Mouse (Mus musculus) MN1 (cell line): ENCODE measurements around the gene Zdhhc12.

ENCODE experiments used
- DNase-seq: peaks from one replicate; pipeline ENCODE4 v3.0.0-alpha.2; 2016; ENCODE audit warnings: low spot score

Gene Zdhhc12

GRCm38 (mm10) chr2:30100214-30100613, 6.8 kb upstream of the Zdhhc12 start:
- no peak for DNase-seq

GRCm38 (mm10) chr2:30095882-30096527, 2.6 kb upstream of the Zdhhc12 start:
- DNase-seq, result no peak

- peak; percentile 30 for DNase-seq
Measured at GRCm38 (mm10) chr2:30094208-30094588, 750 bp upstream of the Zdhhc12 start.

GRCm38 (mm10) chr2:30092280-30092918, 1.0 kb downstream of the Zdhhc12 start:
- DNase-seq, result no peak

GRCm38 (mm10) chr2:30091521-30091920, 1.9 kb downstream of the Zdhhc12 start:
- no peak for DNase-seq

- no peak for DNase-seq
Measured at GRCm38 (mm10) chr2:30087310-30087709, 6.1 kb downstream of the Zdhhc12 start.

- DNase-seq, result no peak
Measured at GRCm38 (mm10) chr2:30084632-30085031, 8.8 kb downstream of the Zdhhc12 start.

GRCm38 (mm10) chr2:30084113-30084512, 9.3 kb downstream of the Zdhhc12 start:
- DNase-seq, result no peak

- no peak for DNase-seq
Measured at GRCm38 (mm10) chr2:30080181-30080800, 13.2 kb downstream of the Zdhhc12 start.

GRCm38 (mm10) chr2:30078760-30079159, 14.7 kb downstream of the Zdhhc12 start:
- DNase-seq, result no peak

GRCm38 (mm10) chr2:30078349-30078712, 15.1 kb downstream of the Zdhhc12 start:
- DNase-seq, result no peak

GRCm38 (mm10) chr2:30077502-30078348, 15.7 kb downstream of the Zdhhc12 start, which contains the start of gene Pkn3:
Gene Pkn3 (plus strand): TSS chr2:30077684.
- peak; percentile 85 for DNase-seq

GRCm38 (mm10) chr2:30076959-30077358, 16.5 kb downstream of the Zdhhc12 start:
- no peak for DNase-seq

- DNase-seq, result no peak
Measured at GRCm38 (mm10) chr2:30076439-30076838, 17.0 kb downstream of the Zdhhc12 start.

GRCm38 (mm10) chr2:30075625-30076024, 17.8 kb downstream of the Zdhhc12 start:
- no peak for DNase-seq

GRCm38 (mm10) chr2:30073285-30073684, 20.2 kb downstream of the Zdhhc12 start:
- DNase-seq, result no peak

GRCm38 (mm10) chr2:30072875-30073274, 20.6 kb downstream of the Zdhhc12 start:
- no peak for DNase-seq

GRCm38 (mm10) chr2:30067962-30068361, 25.5 kb downstream of the Zdhhc12 start:
- no peak for DNase-seq

GRCm38 (mm10) chr2:30067031-30067888, 26.2 kb downstream of the Zdhhc12 start:
- DNase-seq, result peak; percentile 34

- DNase-seq, result peak; percentile 95
Measured at GRCm38 (mm10) chr2:30066046-30066901, 27.2 kb downstream of the Zdhhc12 start.

GRCm38 (mm10) chr2:30064298-30064697, 29.1 kb downstream of the Zdhhc12 start:
- DNase-seq, result no peak
